Mouse (Mus musculus): ENCODE data around the gene Mpg.
A peak's percentile ranks its signal among the peaks of the same experiment; 100 is the strongest.
"Not testable (repeated sequence)": the region's sequence is repeated elsewhere in the genome, so short reads cannot be mapped to it uniquely, and the experiment has no call there.

The Mpg gene

GRCm38 (mm10) chr11:32226124-32226871, at the start of gene Mpg:
Gene Mpg, plus strand, starts transcription at chr11:32226505.
- peak; percentile 91 for DNase-seq (ENCODE audit: low spot score)

DNA sequence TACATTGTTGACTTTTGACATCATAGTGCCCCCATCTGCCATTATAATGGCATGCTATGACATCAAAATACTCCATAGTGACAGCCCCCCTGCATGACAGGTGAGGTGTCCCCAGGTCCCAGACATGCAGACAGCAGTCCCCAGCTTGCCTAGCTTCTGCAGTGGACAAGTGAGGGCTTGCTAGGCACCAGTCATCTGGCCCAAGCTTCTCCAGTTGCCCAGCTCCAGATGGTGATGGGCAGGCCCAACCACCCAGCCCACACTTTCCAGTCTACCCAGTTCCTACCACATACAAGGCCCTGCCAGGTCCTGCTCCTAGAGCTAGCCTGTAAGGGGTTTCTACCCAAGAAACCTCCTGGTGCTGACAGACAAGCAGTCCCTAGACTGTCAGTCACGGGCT, 47.8 kb upstream of the Mpg start:
- no peak for DNase-seq (ENCODE audit: low spot score)

GRCm38 (mm10) chr11:32181246-32181645, 45.1 kb upstream of the Mpg start:
- no peak for DNase-seq (ENCODE audit: low spot score)

- DNase-seq (ENCODE audit: low spot score) = peak; percentile 79
Measured at GRCm38 (mm10) chr11:32181973-32182868, 44.1 kb upstream of the Mpg start.

DNA sequence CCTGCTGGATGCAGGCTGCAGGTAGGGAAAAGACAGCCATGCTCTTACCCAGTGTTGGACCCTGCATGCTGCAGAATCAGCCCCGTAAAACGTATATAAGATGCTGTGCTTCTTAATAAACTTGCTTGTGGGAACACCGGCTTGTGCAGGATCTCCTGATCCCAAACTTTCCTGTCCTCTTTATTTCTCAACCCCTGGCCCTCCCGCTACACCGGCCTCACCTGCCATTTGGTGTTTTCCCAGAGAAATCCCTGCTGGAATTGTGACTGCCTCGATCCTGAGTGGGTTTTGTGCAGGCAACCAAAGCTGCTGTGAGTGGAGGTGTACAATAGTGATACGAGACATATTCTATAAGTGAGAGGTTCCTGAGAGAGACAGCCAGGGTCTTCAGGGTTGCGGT, 41.8 kb upstream of the Mpg start:
- no peak for DNase-seq (ENCODE audit: low spot score)

DNA sequence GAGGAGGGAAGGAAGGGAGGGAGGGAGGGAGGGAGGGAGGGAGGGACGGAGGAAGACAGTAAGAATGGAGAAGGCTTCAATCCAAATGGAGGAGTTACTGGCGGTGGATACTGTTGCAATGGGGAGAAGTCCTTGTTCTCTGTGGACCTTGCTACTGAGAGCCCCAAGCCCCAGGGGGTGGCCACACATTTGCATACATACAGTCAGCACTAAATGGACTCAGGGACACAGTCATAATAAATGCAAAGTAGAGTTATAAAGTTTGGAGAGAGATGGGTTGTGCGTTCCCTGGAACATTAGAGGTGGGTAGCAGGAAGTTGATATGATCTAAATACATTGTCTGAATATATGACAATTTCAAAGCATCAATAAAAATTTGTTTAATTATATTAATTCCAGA, 40.3 kb upstream of the Mpg start:
- DNase-seq (ENCODE audit: low spot score) = no peak

- no peak for DNase-seq (ENCODE audit: low spot score)
Measured at GRCm38 (mm10) chr11:32187256-32187655, 39.0 kb upstream of the Mpg start.

- no peak for DNase-seq (ENCODE audit: low spot score)
Measured at GRCm38 (mm10) chr11:32188881-32189280, 37.4 kb upstream of the Mpg start.

DNA sequence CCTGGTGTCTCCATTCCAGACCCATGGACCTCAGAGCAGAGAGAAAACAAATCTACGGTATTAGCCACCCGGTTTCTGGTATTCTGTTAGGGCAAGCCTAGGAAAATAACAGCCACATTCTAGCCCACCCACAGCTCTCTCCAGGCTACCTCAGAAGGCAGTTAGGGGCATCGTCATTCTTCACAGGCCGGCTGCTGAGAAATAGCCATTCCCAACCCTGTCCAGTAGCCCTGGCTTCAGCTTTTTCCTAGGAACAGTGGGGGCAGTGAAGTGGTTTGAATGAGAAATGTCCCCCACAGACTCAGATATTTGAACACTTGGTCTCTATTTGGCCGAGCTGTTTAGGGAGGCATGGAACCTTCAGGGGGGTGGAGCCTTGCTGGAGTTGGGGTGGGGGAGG, 36.9 kb upstream of the Mpg start:
- no peak for DNase-seq (ENCODE audit: low spot score)

DNA sequence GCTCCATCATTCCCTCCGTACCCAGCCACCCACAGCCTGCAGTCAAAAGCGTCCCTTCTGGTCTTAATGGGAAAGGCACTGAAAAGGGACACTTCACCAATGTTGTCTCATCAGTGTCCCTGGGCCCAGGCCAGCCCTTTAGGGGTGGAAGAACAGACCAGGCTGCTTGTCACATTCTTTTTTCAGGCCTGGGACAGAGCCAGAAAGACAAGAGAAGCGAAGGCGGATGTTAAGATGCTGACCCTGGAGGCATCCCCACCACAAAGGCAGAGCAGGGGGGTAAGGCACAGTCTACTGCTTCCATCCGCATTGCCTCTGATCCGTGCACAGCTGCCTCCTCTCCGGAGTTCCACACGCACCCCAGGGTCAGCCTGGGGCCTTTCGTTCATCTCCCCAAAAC, 36.2 kb upstream of the Mpg start:
- no peak for DNase-seq (ENCODE audit: low spot score)

GRCm38 (mm10) chr11:32190603-32191110, 35.6 kb upstream of the Mpg start:
- no peak for DNase-seq (ENCODE audit: low spot score)

DNA sequence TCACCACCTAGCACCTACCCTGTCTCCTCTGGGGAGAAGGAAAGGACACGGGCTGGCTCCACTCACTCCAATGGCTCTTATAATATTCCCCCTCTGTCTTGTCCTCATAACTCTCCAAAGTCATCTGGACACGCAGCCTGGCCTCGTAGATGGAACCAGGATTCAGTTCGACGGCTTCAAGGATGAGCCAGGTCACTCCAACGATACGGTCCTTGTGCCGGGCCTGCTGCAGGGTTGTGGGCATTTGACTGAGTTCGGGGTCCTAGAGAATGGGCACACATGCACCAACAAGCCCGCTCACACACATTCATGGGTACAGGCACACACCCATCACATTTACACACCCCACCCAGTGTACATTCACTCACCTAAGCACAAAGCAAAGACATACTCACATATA, 33.1 kb upstream of the Mpg start:
- no peak for DNase-seq (ENCODE audit: low spot score)

GRCm38 (mm10) chr11:32194086-32194485, 32.2 kb upstream of the Mpg start:
- no peak for DNase-seq (ENCODE audit: low spot score)

DNA sequence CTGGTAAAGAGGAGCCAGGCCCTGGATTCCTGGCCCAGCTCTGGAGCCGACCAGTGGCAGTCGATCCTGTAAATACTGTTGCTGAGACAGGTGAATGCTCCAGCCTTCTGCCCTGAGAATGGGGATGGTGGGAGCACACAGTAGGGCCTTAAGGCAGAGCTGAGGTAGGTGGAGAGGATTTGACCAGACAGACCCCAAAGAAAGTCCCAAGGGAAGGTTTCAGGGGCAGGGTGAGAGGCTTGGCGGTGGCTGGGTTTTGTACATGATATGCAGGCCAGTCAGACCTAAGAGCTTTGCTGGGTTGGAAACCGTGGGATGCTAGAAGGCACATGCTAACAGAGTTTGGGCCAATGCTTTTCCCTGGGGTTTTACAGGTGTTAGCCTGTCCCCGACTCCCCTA, 31.7 kb upstream of the Mpg start:
- DNase-seq (ENCODE audit: low spot score) = no peak

GRCm38 (mm10) chr11:32195867-32196540, 30.3 kb upstream of the Mpg start:
- DNase-seq (ENCODE audit: low spot score) = no peak

- DNase-seq (ENCODE audit: low spot score) = no peak
Measured at GRCm38 (mm10) chr11:32196727-32197126, 29.6 kb upstream of the Mpg start.

DNA sequence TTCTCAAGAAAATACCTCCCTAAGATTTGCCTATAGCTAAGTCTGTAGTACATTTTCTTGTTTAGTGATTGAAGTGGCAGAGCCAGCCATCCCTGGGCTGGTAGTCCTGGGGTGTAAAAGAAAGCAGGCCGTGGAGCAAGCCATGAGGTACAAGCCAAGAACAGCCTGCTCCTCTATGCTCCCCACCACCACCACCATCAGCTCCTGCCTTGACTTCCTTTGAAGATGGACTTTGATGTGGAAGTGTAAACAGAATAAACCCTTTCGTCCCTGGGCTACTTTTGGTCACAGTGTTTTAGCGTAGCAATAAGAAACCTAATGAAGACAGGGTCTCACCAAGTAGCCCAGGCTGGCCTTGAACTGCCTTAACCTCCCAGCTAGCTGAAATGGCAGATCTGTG, 28.5 kb upstream of the Mpg start:
- no peak for DNase-seq (ENCODE audit: low spot score)

DNA sequence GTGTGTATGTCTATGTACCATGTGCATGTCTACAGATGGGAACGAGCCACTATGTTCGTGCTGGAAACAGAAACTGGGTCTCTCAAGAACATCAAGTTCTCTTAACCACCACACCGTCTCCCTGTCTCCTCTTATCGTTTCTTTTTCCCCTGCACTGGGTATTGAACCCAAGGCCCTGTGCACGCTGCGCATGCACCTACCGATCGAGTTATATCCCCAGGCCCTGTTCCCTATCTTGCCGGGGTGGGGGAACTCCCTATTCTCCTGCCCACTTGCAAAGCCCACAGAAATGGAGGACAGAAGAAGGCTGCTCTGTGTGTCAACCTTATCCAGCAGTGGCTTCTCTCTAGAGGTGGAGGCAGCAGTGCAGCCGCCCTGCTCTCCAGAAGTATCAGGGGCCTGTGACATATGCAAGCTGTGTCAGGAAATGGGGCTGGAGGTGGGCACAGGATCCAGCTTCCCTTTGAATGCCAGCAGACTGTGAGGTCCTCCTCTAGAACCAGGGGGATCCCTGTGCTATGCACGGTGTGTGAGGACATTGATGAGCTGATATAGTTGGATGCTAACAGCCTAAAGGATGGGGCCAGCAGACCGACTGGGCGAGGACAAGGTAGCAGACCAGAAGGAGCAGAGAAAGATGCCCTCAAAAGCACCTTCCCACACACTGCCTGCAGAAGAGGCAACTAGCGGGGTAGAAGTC, 27.9 kb upstream of the Mpg start:
- DNase-seq (ENCODE audit: low spot score) = no peak

DNA sequence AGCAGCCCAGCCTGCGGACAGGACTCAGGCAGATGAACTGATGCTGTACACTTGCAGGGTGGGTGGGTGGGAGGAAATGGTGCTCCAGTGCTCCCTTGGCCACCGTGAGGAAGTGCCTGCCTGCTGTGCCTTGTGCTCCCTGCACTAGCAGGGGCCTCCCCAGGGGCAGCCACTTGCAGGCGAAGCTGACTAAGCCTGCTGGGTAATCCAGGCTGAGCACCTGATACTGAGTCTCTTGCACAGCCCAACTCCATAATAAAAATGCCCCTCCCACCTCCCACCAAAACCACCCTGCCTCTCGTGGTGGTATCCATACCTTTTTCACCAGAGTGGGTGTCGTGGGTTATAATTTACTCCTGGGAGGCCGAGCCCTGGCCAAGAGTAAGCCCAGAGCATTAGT, 27.1 kb upstream of the Mpg start:
- DNase-seq (ENCODE audit: low spot score) = no peak

DNA sequence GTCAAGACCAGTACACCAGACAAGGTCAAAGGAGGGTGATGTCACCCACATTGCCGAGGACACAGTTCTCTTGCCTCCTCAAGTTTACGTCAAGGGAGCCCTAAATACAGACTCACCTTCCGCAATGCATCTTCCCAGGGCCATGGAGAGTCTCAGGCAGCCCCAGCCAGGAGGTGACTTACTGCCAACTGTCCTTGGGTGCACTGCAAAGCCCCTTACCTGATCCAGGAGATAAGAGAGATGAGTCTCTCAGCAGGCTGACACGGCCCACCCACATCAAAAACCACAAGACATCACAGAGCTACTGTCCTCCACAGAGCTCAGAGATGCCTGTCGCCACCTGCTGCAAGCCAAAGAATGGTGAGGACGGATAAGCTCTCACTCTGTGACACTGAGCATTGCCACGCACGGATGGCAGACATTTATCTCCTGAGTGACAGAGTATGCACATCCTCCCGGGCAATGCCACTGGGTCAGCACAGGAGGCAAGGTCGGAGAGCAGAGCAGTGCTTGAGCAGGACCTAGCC, 26.2 kb upstream of the Mpg start, which contains the start of gene Il9r:
Il9r (minus strand) TSS at position 205 of the 527 bp plus-strand sequence.
- no peak for DNase-seq (ENCODE audit: low spot score)

DNA sequence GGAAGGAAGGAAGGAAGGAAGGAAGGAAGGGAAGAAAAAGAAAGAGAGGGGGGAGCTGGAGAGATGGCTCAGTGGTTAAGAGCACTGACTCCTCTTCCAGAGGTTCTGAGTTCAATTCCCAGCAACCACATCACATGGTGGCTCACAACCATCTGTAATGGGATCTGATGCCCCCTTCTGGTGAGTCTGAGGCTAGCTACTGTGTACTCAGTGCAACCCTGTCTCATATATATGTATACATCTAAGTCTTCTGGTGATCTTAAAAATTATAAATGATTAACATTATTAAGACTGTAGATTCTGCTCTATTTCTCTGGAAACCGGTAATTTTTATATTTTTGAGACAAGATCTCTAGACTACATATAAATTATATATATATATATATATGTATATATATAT, 25.3 kb upstream of the Mpg start:
- not testable (repeated sequence) for DNase-seq (ENCODE audit: low spot score)

Data from lung, postnatal 25 days (tissue).